Mouse (Mus musculus) bone marrow macrophage, adult 2 months (primary cell): ENCODE results near the gene Cnpy3. TPM values are rescaled to one million over a fixed set of nuclear protein-coding genes. Genes with fewer than 3 reads are reported as not detected.
A peak's percentile ranks its signal among the peaks of the same experiment; 100 is the strongest.

Experiments
- H3K27ac ChIP-seq: 2 replicates; pipeline ENCODE4 v1.5.1; 2012; ENCODE audit warnings: low read depth, low read length; ENCODE audit not compliant: insufficient read depth
- H3K4me1 ChIP-seq: 2 replicates; pipeline ENCODE4 v1.6.1; 2012; ENCODE audit warnings: low read length; ENCODE audit not compliant: control insufficient read depth, insufficient read depth
- H3K4me3 ChIP-seq: 2 replicates; pipeline ENCODE4 v1.5.1; 2012; ENCODE audit warnings: mild to moderate bottlenecking, low read length, moderate library complexity; ENCODE audit not compliant: insufficient read depth
- CTCF ChIP-seq: IDR thresholded peaks from 2 replicates; pipeline ENCODE4 v1.5.1; 2012; ENCODE audit warnings: low read depth, mild to moderate bottlenecking, low read length, moderate library complexity
- POLR2A ChIP-seq: IDR thresholded peaks from 2 replicates; pipeline ENCODE4 v1.6.1; 2012; ENCODE audit warnings: mild to moderate bottlenecking, low read depth, low read length, borderline replicate concordance
- polyA plus RNA-seq: library from polyadenylated mRNA; stranded (reverse); fragments of >200 nt; gene quantifications from 2 replicates; pipeline ENCODE4 v1.2.4, GENCODE M21; 2012; ENCODE audit not compliant: missing spikeins, insufficient read depth, insufficient read length

Gene Cnpy3
- polyA plus RNA-seq, 1 experiment = 134 TPM

GRCm38 (mm10) chr17:46781876-46782275 is 29.9 kb upstream of the Cnpy3 start:
- Histone ChIP-seq H3K4me1 (peaks cover 5% of the 10 kb centered on the region), H3K27ac (peak overlapping the region; percentile 61), H3K4me3 (peak overlapping the region; percentile 84)
- TF ChIP-seq CTCF (no peak), POLR2A (no peak)

GRCm38 (mm10) chr17:46776087-46776486 is 24.1 kb upstream of the Cnpy3 start:
- TF ChIP-seq POLR2A = no peak
- no peak for TF ChIP-seq CTCF
- H3K4me1 ChIP-seq = peaks cover 8% of the 10 kb centered on the region
- no peak overlapping the region for H3K4me3 ChIP-seq
- H3K27ac ChIP-seq = no peak overlapping the region

- Histone ChIP-seq H3K4me3 (no peak overlapping the region), H3K27ac (no peak overlapping the region), H3K4me1 (peaks cover 3% of the 10 kb centered on the region; the same call in 1 of the 2 replicates)
- TF ChIP-seq POLR2A (no peak), CTCF (no peak)
Measured at GRCm38 (mm10) chr17:46775070-46775469, 23.1 kb upstream of the Cnpy3 start.

- TF ChIP-seq CTCF = no peak
- no peak for TF ChIP-seq POLR2A
- Histone ChIP-seq H3K4me3 (peak overlapping the region; percentile 6; the same call in 1 of the 2 replicates), H3K27ac (0 out of 2 replicates have a peak overlapping the region, but pooled peaks have one; percentile 7), H3K4me1 (peaks cover 3% of the 10 kb centered on the region; the same call in 1 of the 2 replicates)
Measured at GRCm38 (mm10) chr17:46774131-46774472, 22.1 kb upstream of the Cnpy3 start.

- peak overlapping the region; percentile 55 for H3K27ac ChIP-seq
Measured at GRCm38 (mm10) chr17:46773278-46774130, 21.5 kb upstream of the Cnpy3 start.

GRCm38 (mm10) chr17:46772404-46773277 is 20.6 kb upstream of the Cnpy3 start, which contains the start of gene 2310039H08Rik:
Gene 2310039H08Rik, plus strand, starts transcription at chr17:46772635.
- H3K4me3 ChIP-seq = peak within 1 kb of the TSS; percentile 82
- peaks cover 3% of the 10 kb centered on the region; the same call in 1 of the 2 replicates for H3K4me1 ChIP-seq
- TF ChIP-seq POLR2A (peak; percentile 38; the same call in 1 of the 2 replicates), CTCF (no peak)
- peak within 1 kb of the TSS; percentile 55 for H3K27ac ChIP-seq

More at GRCm38 (mm10) chr17:46773278-46774130, 21.5 kb upstream of the Cnpy3 start:
- peak overlapping the region; percentile 82 for H3K4me3 ChIP-seq
- TF ChIP-seq CTCF (0 out of 2 replicates have a peak, but pooled peaks have one; percentile 42), POLR2A (no peak)
- peaks cover 3% of the 10 kb centered on the region; the same call in 1 of the 2 replicates for H3K4me1 ChIP-seq

- Histone ChIP-seq H3K4me3 (peak overlapping the region; percentile 82), H3K27ac (peak overlapping the region; percentile 52), H3K4me1 (peaks cover 3% of the 10 kb centered on the region; the same call in 1 of the 2 replicates)
- TF ChIP-seq POLR2A = no peak
- TF ChIP-seq CTCF = no peak
Measured at GRCm38 (mm10) chr17:46772038-46772403, 20.0 kb upstream of the Cnpy3 start.

GRCm38 (mm10) chr17:46771616-46772015 is 19.6 kb upstream of the Cnpy3 start:
- Histone ChIP-seq H3K4me1 (peaks cover 3% of the 10 kb centered on the region; the same call in 1 of the 2 replicates), H3K4me3 (peak overlapping the region; percentile 82), H3K27ac (no peak overlapping the region)
- no peak for TF ChIP-seq POLR2A
- no peak for TF ChIP-seq CTCF

GRCm38 (mm10) chr17:46771025-46771424 is 19.0 kb upstream of the Cnpy3 start:
- TF ChIP-seq POLR2A (no peak), CTCF (no peak)
- H3K4me1 ChIP-seq = peaks cover 3% of the 10 kb centered on the region; the same call in 1 of the 2 replicates
- H3K4me3 ChIP-seq = no peak overlapping the region
- no peak overlapping the region for H3K27ac ChIP-seq
